Mouse (Mus musculus) small intestine, adult 2 months (tissue): ENCODE data around the gene Akap6. TPM values are rescaled to one million over a fixed set of nuclear protein-coding genes. Genes with fewer than 3 reads are reported as not detected.
A peak's percentile ranks its signal among the peaks of the same experiment; 100 is the strongest.

Experiments used
- H3K27ac ChIP-seq: fragments of 200-500 bp; 2 replicates; pipeline ENCODE4 v1.5.1; 2012; ENCODE audit warnings: low read depth, low read length, control low read depth, inconsistent platforms; ENCODE audit not compliant: insufficient read depth
- H3K27me3 ChIP-seq: fragments of 200-500 bp; 2 replicates; pipeline ENCODE4 v1.6.1; 2012; ENCODE audit warnings: mild to moderate bottlenecking, moderate library complexity, low read length, inconsistent platforms; ENCODE audit not compliant: control insufficient read depth, insufficient read depth
- H3K36me3 ChIP-seq: fragments of 200-500 bp; 2 replicates; pipeline ENCODE4 v1.6.1; 2012; ENCODE audit warnings: mild to moderate bottlenecking, low read length, control low read depth, inconsistent platforms; ENCODE audit not compliant: control insufficient read depth, insufficient read depth
- H3K4me1 ChIP-seq: fragments of 200-500 bp; 2 replicates; pipeline ENCODE4 v1.6.1; 2012; ENCODE audit warnings: low read length, inconsistent platforms, mixed read lengths; ENCODE audit not compliant: control insufficient read depth, insufficient read depth, insufficient read length
- H3K4me3 ChIP-seq: fragments of 200-500 bp; 2 replicates; pipeline ENCODE4 v1.5.1; 2012; ENCODE audit warnings: low read depth, mild to moderate bottlenecking, control low read depth, inconsistent platforms, low read length, moderate library complexity
- CTCF ChIP-seq: fragments of 200-500 bp; IDR thresholded peaks from 2 replicates; pipeline ENCODE4 v1.5.1; 2012; ENCODE audit warnings: low read depth, mild to moderate bottlenecking, control low read depth, inconsistent platforms, low read length, moderate library complexity, mixed read lengths; ENCODE audit not compliant: insufficient replicate concordance, insufficient read length; ENCODE audit errors: extremely low read depth
- POLR2A ChIP-seq: fragments of 200-500 bp; IDR thresholded peaks from 2 replicates; pipeline ENCODE4 v1.6.1; 2012; ENCODE audit warnings: low read depth, mild to moderate bottlenecking, control low read depth, inconsistent platforms, low read length, moderate library complexity
- WGBS: fragments of 180-500 bp; shearing (Covaris S2); methylation state at CpG from one replicate; pipeline ENCODE4 v1.1.7; 2018; 5-methylcytosine and 5-hydroxymethylcytosine counted together
- polyA plus RNA-seq: library from polyadenylated mRNA; depleted of rRNA; stranded (reverse); fragments of >200 nt; gene quantifications from 2 replicates; pipeline ENCODE4 v1.2.3, GENCODE M21; 2012

The Akap6 gene
- polyA plus RNA-seq, 1 experiment = 0.23 TPM

DNA sequence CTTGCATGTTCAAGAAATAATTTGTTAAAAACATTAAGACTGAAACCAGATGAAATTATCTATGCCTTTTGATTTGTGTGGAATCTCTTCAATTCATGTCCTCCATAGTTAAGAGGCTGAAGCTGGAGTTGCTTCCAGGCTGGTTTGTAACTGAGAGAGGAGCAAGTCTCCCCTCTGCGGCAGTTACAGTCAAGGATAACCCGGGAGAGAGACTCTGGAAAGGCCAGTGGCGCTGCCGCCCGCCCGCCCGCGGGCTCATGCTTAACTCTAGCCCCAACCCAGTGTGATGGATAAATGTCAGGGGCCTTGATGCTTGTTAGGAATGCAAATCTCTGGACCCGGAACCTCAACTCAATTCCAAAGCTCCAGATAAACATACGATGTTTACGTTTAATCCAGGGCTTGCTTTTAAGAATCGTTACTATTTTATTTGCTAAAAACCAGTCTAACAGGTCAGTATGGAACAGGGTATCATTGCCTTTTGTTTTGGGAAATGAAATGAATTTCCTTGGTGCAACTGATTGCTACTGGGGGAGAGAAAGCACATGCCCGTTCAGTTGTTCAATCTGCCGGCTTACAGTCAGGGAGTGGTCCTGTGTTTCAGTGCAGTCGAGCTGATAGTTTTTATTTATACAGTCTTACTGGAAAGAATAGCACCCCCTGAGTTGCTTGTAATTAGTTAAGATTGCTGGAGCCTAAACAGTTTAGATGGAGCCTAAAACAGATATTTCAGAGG is 946 bp downstream of the Akap6 start:
- H3K36me3 ChIP-seq = no peaks in the 10 kb centered on the region
- no peak overlapping the region for H3K27ac ChIP-seq
- TF ChIP-seq POLR2A = no peak
- TF ChIP-seq CTCF = no peak
- no peak overlapping the region for H3K4me3 ChIP-seq
- WGBS = 58% methylated on average over 15 of the region's 15 CpGs
- no peaks in the 10 kb centered on the region for H3K27me3 ChIP-seq
- no peaks in the 10 kb centered on the region for H3K4me1 ChIP-seq

DNA sequence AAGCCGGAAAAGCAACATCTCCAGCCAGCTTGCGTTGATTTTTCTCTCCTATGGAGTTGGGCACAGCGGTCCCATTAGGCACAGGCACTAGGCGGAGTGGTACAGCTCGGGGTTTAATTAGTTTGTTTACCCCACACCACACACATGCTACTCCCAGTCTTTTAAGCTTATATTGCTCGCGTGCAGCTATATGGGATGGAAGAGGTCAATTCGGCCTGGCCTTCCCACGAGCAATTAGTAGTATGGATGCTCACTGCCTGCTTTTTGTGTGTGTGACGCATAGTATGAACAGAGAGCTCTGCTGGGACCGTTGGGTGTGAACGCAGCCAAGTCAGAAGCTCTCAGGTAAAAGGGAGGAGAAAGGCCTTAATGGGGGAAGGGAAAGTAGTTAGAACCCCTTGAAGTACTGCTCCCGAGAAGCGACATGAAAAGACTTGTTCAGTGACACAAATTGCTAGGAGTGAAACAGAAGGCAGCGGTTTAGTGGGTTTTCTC is 1.6 kb downstream of the Akap6 start:
- Histone ChIP-seq H3K4me3 (no peak overlapping the region), H3K27ac (no peak overlapping the region), H3K36me3 (no peaks in the 10 kb centered on the region), H3K4me1 (no peaks in the 10 kb centered on the region), H3K27me3 (no peaks in the 10 kb centered on the region)
- 59% methylated on average over 15 of the region's 15 CpGs for WGBS
- no peak for TF ChIP-seq CTCF
- no peak for TF ChIP-seq POLR2A

DNA sequence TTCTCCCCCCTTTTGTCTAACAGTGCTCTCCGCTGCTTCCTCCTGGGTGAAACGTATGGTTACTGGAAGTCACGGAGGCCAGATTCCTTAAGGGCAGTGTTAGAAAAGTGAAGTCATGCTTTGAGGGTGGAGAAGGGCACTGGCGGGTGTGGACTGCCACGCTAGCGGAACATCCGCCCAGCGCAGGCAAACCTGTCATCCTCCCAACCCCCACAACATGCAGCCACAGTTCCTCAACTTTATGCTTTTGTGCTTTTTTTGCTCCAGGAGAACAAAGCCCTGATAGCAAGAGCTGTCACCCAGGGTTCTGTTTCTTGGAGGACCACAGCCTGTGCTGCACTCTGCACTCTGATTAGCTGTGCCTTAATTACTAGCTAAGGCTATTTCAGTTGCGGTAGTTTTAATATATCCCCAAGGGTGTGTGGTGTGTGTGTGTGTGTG is 2.0 kb downstream of the Akap6 start:
- TF ChIP-seq CTCF (no peak), POLR2A (no peak)
- Histone ChIP-seq H3K27ac (no peak overlapping the region), H3K4me3 (no peak overlapping the region), H3K36me3 (no peaks in the 10 kb centered on the region), H3K27me3 (no peaks in the 10 kb centered on the region), H3K4me1 (no peaks in the 10 kb centered on the region)
- 34% methylated on average over 9 of the region's 9 CpGs for WGBS

DNA sequence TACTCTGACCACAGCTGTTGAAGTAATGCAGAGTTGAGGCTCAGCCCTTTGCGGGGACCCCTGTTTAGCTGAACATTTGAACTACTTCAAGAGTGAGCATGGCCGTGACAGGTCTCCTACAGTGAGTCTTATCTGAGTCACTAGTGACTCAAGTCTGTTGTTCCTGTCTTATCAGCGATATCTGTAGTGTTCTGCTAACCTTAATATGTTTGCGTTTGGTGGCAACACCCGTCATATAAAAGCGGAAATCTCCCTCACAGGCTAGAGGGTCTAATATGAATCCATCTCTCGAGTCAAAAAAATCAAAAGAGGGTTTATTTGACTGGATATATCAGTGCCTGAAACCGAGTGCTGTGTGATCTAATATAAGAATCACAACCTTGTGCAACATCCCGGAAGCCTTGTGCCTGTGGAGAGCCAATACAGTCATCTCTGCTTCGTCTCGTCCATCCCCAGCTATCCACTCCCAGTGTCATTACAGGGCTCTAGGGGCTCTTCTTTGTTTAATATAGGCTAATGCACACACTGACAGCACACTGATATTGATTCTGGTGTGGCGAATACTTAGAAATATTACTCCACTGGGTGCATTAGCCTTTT is 3.3 kb downstream of the Akap6 start:
- Histone ChIP-seq H3K4me1 (no peaks in the 10 kb centered on the region), H3K4me3 (no peak overlapping the region), H3K27ac (0 out of 2 replicates have a peak overlapping the region, but pooled peaks have one; percentile 21), H3K27me3 (no peaks in the 10 kb centered on the region), H3K36me3 (no peaks in the 10 kb centered on the region)
- TF ChIP-seq CTCF = no peak
- TF ChIP-seq POLR2A = no peak
- 36% methylated on average over 12 of the region's 12 CpGs for WGBS

DNA sequence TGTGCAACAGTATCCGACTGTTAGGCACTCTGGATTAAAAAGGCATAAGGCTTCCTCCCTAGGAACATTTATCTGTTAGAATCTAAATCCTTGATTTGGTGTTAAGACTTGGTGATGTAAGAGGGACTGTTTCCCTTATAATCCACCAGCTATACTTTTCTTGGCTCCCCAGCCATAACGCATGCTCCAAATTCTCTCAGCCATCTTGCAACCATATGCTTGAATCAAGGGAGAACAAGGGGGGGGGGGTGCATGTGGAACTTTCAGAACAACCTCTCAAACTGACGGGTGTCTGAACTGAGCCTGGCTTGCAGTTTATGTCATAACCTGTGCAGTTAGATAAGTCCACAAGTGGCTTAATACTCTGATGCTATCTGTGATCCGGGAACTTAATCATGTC is 4.9 kb downstream of the Akap6 start:
- Histone ChIP-seq H3K27me3 (no peaks in the 10 kb centered on the region), H3K36me3 (no peaks in the 10 kb centered on the region), H3K4me1 (no peaks in the 10 kb centered on the region), H3K27ac (no peak overlapping the region), H3K4me3 (no peak overlapping the region)
- TF ChIP-seq POLR2A = no peak
- TF ChIP-seq CTCF = no peak
- WGBS = 76% methylated on average over 4 of the region's 4 CpGs

DNA sequence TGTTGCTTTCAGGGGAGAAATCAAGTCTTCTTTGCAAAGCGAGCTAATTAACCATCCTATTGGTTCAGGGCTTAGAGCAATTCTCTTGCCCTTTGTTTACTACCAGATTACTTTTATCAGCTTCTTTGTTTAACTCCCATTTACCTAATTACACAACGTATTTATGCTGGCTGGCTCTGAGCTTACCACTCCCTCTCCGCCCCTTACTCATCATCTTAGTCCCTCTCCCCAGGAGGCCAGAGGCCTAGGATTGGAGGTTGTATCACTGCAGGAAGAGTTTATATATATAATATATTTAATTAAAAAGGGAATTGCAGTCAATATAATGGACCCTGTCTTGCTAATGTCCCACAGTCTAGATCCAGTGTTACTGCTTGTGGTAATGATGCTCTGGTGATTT is 5.6 kb downstream of the Akap6 start:
- TF ChIP-seq CTCF = no peak
- TF ChIP-seq POLR2A = no peak
- 57% methylated on average over 3 of the region's 3 CpGs for WGBS

DNA sequence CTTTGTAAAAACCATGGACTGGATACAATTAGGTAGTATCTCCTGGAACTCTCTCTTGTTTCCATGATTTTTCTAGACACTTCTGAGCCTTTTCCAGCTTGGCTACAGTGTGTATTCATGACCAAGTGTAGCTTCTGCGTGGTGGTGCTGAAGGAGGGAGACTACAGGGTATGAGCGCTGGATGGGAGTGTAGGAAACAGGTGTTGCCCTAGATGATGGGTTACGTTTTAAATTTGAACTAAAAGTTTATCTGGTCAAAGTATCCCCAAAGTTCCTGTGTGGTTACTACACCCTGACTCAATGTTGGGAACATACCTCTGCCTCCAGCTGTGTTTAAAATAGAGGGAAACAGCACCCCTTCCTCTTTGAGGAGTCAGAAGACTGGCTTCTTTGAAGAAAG is 12.2 kb downstream of the Akap6 start:
- H3K36me3 ChIP-seq = no peaks in the 10 kb centered on the region
- 75% methylated on average over 3 of the region's 3 CpGs for WGBS

More for the DNA sequence above, 5.6 kb downstream of the Akap6 start:
- Histone ChIP-seq H3K36me3 (no peaks in the 10 kb centered on the region), H3K4me3 (no peak overlapping the region), H3K27me3 (no peaks in the 10 kb centered on the region), H3K27ac (no peak overlapping the region), H3K4me1 (no peaks in the 10 kb centered on the region)

More for the DNA sequence above, 12.2 kb downstream of the Akap6 start:
- no peak overlapping the region for H3K27ac ChIP-seq
- no peaks in the 10 kb centered on the region for H3K27me3 ChIP-seq
- TF ChIP-seq CTCF = no peak
- no peak for TF ChIP-seq POLR2A
- H3K4me1 ChIP-seq = no peaks in the 10 kb centered on the region
- no peak overlapping the region for H3K4me3 ChIP-seq
